Mouse (Mus musculus) adrenal gland (tissue): ENCODE data around the gene Appbp2.

Experiments
- intact Hi-C: fragments of 180-260 bp; cut with DNase I; formaldehyde crosslinking; loops from one replicate; pipeline ENCODE4 v1.15.1; 2025
- long read RNA-seq, 2 experiments: library from polyadenylated mRNA; unstranded; transcript quantifications; one replicate each; pipeline ENCODE4 v2.0.0; 2020; ENCODE audit warnings: borderline replicate concordance in 1 of 2; ENCODE audit not compliant: insufficient replicate concordance in 1 of 2

The Appbp2 gene
- long read RNA-seq, experiment 1, full-length matches to known transcripts: 44 of 57 reads
- long read RNA-seq, experiment 1, partial matches to known transcripts: 5 of 57 reads
- long read RNA-seq, experiment 1, other reads (novel, unspliced or antisense): 8 of 57 reads
- long read RNA-seq, experiment 2, full-length matches to known transcripts: 74 of 90 reads
- long read RNA-seq, experiment 2, partial matches to known transcripts: 8 of 90 reads
- long read RNA-seq, experiment 2, other reads (novel, unspliced or antisense): 8 of 90 reads

DNA sequence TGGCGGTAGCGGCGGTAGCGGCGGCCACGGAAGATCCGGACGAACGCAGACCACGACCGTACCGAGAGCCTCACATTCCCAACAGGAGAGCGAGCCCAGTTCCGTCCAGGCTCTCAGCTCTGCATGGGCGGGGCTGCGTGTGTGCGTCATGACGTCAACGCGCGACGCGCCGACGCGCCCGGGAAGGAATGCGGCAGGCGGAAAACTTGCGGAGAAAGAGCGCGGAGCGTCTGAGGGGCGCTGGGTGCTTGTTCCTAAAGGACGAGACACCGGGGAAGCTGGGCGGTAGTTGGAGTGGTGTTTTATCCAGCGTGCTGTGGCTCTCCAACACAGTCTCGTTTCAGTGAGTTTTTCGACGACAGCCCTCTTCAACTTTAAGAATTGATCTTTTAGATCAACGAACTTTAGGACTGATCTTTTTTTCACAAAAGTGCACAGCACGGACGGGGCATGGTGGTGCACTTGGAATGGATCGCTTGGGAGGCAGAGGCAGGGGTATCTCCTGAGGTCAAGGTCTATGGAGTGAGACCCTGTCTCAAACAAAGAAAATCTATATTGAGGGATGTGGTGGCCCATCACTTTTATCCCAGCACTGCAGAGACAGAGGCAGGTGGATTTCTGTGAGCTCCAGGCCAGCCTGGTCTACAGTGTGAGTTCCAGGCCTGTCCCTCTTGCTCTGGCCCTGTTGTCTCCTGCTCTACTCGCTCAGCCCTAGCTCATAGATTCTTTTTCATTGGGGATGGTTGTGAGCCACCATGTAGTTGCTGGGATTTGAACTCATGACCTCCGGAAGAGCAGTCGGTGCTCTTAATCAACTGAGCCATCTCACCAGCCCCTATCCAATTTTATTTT lies at the start of gene Appbp2:
Gene Appbp2 (minus strand): TSS at position 141 of the 852 bp plus-strand sequence.
- intact Hi-C loops: no loop called here

DNA sequence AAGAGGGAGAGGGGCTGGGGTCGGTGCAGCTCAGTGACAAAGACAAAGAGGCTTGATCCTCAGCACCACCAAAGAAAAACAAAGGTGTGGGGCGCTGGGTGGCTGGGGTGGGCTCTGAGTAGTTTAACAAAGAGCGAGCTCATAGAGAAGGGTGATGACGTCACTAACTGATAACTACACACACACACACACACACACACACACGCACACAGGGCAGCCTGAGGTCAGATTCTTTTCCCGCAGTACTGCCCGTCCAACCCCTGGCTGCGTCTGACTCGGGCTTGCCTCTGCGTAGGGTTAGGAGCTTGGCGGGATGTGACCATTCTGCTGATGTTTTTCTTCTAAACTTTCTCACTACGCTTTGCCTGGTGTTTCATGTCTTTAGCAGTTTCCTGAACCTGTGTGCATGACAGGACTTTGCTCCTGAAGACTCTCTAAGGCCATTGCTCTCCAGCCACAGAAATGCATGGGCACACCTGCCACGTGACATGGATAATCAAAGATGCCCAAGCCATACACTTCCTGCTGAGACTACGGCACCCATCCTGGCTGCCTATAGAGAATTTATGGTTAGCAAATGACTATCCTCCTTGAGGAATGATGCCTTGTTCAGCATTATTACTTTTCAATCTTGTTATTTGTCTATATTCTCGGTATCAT lies 46.4 kb upstream of the Appbp2 start:
- intact Hi-C loops: no loop called here

DNA sequence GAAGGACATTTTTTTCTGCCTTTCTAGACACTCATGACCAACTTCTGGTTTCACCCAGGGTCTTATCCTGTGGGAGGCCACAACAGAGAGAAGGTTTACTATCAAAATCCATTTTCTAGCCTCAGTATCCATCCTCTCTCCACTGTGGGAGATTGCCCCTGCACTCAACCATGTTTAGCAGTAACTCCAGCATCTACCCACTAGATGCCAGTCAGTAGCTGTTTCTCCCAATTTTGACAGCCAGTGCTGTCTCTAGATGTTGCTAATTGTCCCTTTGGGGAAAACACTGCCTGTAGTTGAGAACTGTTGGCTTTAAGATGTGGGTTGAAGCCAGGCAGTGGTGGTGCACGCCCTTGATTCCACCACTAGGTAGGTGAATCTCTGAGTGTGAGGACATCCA lies 43.2 kb upstream of the Appbp2 start:
- intact Hi-C loops: no loop called here

DNA sequence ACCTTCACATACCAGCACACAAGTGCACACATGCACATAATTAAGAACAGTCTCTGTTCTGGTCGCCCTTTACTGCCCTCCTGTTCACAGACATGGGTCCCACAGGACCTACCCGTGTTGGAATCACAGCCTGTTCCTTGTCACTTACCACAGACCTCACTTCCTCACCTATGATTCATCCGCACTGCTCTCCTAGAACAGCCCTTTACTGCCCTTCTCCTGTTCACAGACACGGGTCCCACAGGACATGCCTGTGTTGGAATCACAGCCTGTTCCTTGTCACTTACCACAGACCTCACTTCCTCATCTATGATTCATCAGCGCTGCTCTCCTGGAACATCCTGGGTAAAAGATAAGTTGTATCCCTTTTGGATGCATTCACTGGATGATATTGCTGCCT lies 42.7 kb upstream of the Appbp2 start:
- intact Hi-C loops: no loop called here

DNA sequence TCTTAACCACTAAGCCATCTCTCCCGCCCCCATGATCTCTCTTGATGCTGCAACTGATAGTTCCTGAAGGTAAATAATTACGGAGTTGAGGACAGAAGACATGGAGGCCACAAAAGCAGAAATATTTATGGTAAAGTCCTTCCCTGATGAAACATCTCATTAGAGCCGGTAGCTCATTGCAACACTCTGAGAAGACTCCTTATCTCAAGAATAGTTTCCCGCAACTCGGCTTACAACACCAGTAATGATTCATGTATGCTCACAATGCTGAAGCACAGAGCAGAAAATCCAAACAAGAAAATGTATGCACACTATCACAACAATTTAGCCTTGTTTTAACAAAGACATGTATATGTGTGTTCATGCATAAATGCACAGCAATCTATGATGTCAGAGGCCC lies 40.2 kb upstream of the Appbp2 start:
- intact Hi-C loops: no loop called here

DNA sequence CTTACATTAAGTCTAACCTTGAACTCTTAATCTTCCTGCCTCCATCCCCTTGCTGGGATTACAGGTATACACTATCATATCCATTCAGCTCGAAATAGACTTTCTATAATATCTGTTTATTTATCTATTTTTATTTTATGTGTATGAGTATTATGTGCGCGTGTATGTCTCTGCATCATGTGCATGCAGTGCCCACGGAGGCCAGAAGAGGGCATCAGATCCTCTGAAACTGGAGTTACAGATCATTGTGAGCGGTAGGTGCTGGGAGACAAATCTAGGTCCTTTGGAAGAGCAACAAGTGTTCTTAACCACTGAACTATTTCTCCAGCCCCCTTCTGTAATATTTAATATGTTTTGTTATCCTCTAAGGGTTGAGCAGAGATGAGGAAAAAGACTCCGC lies 38.4 kb upstream of the Appbp2 start:
- intact Hi-C loops: loop anchor here (5.0 kb wide), 1 partner anchor 64 kb away; no protein-coding TSS in a partner anchor

DNA sequence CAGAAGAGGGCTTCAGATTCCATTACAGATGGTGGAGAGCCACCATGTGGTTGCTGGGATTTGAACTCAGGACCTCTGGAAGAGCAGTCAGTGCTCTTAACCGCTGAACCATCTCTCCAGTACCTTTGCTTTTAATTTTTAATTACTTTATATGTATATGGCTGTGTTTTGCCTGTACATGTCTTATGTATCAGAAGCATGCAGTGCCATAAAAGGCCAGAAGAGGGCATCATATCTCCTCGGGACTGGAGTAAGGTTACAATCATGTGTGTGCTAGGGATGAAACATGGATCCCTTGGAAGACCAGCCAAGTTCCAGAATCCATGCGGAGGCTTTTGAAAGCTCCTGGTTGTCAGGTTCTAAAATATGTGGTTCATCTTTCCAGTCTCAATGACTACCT lies 35.7 kb upstream of the Appbp2 start:
- intact Hi-C loops: loop anchor here (5.0 kb wide), 1 partner anchor 67 kb away; no protein-coding TSS in a partner anchor

DNA sequence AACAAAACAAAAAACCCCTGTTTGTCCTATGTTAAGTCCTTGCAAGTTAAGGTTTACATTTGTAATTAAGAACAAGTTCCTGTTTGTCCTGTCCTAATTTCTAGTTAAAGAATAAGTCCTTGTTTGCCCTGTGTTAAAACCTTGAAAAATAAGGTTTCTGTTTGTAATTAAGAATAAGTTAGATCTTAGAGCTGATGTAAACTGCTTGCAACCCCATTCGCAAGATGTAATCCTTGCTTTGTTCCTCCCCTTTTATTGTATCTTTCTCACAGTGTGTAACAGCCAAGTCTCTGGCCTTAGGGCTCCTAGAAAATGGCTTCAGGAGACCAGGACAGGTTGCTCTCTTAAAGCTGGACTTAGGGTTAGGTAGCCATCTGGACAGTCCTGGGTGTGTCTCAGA lies 32.5 kb upstream of the Appbp2 start:
- intact Hi-C loops: no loop called here

DNA sequence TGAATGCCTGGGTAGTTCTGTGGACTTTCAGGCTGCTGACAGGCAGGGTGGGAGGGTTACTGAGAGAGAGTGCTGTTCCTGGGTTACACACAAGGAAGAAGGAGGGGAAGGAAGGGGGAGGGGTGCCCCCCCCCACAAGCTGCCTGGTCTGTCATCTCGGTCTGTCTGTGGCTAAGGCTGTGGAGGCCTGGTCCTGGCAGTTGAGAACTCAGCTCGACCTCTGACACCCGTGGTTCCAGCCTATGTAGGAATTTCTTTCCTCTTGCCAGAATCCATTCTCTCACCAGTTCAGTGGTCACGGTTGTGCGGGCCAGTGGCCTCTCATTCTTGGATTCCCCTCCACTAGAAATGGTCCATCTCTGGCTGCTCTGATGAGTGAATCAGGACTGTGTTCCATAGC lies 29.7 kb upstream of the Appbp2 start:
- intact Hi-C loops: loop anchor here (5.0 kb wide), 1 partner anchor 92 kb away; the partner anchor contains the start of gene 1700125H20Rik

DNA sequence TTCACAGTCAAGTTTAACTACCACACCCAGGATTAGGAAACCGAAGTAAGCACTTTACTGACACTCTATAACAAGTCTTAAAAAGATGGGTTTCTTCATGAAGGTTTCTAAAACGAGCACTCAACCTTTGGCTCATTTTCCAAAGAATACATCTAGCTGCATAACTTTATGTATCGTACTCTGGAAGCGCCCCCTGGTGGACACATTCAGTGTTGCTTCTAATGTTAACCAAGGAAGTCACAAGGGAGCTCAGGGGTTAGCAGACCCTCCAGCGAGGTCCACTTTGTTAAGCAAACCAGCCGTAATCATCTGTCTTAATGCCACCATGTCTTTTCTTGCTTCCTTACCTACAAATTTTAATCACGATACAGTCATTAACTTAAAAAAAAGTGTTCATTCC lies 26.3 kb upstream of the Appbp2 start:
- intact Hi-C loops: loop anchor here (5.0 kb wide), 1 partner anchor 89 kb away; the partner anchor contains the start of gene 1700125H20Rik

DNA sequence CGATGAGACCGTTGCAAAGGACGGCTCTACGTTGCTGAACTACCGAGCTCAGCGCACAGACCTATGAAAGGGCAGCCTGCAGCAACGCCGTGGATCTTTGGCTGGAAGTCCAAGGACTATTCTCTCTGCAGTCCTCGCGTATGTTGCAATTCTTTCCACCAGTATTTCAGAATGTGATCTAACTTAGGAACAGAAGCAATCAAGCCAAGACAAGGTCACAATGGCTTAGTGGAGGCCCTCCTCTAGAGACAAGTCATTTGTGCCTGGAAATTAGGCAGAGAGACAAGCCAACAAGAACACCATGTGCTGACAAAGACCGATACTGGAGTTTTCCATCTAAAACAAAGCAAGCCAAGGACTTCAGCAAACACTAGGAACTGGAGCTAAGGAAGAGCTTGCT lies 24.0 kb upstream of the Appbp2 start:
- intact Hi-C loops: no loop called here

DNA sequence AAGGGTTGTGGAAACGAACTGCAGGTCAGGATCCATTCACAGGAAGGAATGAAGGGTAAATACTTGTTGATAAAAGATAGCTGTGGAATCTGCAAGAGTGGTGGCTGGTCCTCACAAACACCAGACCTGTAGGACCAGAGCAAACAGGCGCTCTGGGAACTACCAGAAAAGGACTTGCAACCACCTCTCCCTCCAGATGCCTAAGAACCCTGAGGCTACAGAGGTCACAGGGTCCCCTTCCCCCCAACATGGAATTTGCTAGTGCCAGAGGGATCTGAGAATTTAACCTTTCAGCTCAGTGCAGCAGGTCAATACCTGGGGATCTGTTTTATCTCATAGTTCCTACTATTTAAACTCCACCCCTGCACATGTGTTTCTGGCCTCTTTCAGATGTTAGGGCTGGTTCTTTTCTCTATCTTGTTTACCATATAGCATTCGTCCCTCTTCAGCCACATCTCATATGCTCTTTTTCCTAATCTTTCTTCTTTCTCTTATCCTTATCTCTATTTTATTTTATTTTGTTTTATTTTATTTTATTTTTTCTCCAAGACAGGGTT lies 20.6 kb upstream of the Appbp2 start:
- intact Hi-C loops: no loop called here

DNA sequence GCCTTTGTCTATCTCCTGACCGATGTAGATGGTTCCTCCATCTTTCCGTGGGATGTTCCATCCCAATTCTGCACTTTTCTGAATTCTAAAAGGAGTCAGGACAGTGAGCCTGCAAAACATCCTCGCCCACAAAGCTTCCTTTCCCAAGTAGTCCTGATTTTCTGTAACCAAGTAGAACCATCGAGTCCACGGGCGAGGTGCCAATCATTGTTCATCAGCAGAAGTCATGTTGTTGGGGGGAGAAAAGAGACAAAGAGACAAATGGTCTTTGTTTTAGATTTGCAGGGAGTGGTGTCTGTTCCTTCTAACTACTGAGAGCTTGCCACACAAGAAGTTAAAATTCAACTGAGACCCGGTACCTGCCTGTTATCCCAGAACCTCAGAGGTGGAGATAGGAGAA lies 18.7 kb upstream of the Appbp2 start:
- intact Hi-C loops: no loop called here

DNA sequence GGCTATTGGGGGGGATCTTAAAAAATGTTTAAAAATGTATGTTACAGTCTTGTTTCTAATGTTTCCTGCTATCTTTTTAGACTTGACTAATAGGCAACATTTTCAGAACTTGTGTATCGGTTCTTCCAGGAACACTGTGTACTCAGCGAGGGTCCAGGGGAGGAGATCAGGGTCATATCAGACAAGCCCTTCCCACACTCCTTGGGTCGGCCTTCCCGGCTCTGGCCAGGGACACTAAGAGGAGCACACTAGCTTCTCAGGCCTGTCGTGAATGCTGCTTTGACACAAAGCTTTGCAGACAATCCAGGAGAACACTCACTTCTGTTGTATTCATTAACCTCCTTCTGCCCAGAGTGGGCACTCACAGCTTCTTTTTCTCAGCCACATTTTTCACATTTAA lies 18.1 kb upstream of the Appbp2 start:
- intact Hi-C loops: no loop called here

DNA sequence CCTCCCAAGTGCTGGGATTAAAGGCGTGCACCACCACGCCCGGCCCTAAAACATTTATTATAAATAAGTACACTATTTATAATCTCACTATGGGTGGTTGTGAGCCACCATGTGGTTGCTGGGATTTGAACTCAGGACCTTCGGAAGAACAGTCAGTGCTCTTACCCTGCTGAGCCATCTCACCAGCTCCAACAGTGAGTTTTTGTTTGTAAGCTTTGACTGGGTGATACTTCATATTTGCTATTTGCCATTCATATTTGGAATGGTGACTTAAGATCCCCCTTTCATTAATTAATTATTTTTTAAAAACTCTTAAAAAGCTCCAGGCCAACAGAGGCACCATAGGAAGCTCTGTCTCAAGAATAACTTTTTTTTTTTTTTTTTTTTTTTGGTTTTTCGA lies 17.0 kb upstream of the Appbp2 start:
- intact Hi-C loops: no loop called here

DNA sequence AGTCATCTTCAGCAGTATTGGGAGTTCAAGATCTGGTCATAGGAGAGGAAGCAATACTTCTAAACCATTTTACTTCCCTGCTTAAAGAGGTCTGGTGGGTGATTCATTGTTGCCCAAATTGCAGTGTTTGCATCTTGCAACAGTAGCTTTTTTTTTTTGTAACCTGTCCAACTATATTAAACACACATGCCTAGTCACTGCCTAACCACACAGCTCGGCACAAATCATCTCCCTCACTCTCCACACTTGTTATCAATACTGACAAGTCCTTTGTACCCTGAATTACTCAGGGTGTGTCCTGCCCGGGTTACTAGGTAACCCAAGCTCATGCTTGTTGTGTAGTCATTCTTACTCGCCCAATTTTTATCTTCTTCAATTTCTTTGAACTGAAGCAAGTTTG lies 15.5 kb upstream of the Appbp2 start:
- intact Hi-C loops: no loop called here

DNA sequence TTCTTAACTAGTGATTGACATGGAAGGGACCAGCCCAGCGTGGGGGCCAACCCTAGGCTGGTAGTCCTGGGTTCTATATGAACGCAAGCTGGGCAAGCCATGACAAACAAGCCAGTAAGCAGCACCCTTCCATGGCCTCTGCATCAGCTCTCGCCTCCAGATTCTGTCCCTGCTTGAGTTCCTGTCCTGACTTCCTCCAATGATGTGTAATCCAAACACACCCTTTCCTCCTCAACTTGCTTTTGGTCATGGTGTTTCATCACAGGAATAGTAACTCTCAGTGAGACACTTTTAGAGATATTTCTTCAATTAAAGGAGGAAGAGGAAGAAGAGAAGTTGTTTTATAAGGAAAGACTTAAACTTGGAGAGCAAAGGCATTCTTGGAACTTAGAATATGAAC lies 14.4 kb upstream of the Appbp2 start:
- intact Hi-C loops: no loop called here

DNA sequence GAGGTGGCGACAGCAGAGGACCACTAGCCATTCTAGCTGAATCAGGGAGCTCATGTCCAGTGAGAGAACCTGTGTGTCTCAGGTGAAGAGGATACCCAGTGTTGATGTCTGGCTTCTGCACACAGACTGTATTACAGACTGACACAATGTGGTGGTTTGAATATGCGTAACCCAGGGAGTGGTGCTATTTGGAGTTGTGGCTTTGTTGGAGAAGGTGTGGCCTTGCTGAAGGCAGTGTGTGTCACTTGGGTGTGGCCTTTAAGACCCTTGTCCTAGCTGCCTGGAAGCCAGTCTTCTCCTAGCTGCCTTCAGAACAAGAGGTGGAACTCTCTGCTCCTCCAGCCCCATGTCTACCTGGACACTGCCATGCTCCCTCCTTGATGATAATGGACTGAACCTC lies 13.2 kb upstream of the Appbp2 start:
- intact Hi-C loops: no loop called here

DNA sequence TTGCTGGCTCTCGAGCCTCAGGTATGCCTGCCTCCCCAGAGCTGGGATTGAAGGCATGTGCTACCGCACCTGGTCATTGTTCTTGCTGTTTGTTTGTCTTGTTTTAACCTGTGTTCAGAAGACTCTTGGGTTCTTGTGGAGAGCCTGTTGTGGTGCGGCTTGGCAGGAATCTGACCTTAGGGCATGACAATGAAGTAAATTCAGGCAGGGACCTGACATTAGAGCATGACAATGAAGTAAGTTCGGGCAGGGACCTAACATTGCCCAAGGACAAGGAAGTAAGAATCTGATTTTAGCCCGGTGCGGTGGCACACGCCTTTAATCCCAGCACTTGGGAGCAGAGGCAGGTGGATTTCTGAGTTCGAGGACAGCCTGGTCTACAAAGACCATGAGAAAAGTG lies 6.3 kb upstream of the Appbp2 start:
- intact Hi-C loops: no loop called here

DNA sequence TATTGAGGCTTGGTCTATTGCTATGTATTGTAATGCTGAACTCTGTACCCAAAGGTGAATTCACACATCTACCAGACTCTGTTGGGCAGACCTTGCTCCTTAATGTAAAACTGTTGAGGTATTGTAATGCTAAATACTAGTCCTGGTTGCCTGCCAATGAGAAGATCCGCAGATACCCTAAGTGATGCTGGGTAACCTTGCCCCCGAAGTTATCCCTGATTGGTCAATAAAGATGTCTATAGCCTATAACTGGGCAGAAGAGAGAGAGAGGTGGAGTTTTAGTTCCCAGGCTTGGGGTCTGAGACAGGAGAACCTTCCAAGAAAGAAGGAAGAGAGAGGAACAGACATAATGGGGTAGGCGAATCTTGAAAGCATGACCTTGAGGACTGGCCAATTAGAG lies 5.3 kb upstream of the Appbp2 start:
- intact Hi-C loops: no loop called here

DNA sequence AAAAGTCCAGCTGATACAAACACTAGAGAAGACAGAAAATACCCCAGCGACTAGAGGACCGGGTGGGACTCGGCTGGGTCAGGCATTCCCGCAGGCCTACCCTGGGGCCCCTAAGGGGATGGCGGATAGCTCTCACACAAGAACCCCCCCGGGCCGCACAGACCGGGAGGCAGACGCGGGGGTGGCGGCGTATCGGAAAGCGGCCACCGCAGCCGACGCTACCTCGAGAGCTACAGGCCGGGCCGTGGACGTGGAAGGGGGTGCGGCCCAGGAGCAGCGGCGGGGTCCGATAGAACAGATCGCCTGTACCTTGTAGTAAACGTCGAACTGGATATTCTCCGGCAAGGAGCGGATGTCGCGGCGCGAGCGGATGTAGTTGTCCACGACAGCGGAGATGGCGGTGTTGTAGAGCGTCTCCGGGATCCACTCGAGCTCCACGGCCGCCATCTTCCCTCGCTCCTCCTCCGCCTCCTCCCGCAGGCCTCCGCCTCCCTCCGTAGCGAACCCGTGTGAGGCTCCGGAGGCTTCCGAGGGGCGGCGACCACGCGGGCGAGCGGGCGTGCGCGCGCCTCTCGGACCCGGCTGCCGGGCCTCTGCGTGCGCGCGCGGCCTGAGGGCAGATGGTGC lies 454 bp downstream of the Appbp2 start:
- intact Hi-C loops: no loop called here
